Mouse (Mus musculus): ENCODE results near the gene Clmn.
A peak's percentile ranks its signal among the peaks of the same experiment; 100 is the strongest.

Clmn gene

DNA sequence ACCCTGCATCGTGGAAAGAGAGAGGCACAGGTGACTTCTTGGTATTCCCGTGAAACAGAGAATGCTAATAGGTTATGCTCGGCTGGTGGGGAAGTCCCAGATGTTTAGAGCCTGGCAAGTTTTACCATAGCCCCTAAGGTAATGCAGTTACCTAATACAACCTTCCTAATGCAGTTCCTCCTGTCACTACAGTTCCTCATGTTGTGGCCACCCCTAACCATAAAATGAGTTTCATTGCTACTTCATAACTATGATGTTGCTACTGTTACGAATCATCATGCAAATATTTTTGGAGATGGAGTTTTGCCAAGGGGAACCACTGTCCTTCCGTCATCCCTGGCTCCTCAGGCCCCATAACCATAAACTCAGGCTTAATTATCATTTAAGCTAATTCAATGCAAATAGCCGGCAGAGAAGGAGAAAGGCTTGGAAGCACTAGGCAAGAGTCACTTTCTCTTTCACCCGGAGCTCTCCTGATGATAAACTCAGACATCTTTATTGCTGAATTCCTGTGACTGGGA lies 53.9 kb downstream of the Clmn start:
- DNase-seq, result no peak

DNA sequence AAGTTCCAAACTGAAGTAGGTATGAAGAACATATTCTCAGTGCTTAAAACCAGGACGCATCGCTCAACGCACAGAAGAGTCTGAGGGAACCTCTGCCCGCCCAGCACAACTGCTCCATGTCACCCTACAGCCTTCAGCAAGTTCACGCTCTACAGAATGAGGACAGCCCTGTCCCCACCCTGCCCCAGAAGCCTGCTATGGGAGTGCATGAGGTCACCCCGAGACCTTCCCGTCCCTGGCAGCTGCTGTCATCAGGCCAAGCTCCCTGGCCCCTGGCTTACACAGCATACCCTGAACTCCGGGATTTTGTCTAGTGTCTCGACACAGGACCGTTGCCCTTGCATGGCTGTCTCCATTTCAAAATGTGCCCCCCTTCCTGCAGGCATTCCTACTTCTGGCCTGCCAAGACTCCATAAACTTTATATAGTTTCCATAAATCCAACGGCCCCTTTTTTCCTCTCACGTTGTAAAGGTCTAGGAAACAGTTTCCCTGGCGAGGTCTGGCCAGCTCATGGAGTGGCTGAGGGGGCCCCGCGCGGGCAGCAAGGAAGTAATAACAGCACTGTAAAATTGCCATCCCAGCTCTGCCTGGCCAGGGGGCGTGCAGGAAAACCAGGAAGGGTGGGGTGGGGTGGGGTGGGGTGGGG lies 56.3 kb downstream of the Clmn start:
- no peak for DNase-seq

DNA sequence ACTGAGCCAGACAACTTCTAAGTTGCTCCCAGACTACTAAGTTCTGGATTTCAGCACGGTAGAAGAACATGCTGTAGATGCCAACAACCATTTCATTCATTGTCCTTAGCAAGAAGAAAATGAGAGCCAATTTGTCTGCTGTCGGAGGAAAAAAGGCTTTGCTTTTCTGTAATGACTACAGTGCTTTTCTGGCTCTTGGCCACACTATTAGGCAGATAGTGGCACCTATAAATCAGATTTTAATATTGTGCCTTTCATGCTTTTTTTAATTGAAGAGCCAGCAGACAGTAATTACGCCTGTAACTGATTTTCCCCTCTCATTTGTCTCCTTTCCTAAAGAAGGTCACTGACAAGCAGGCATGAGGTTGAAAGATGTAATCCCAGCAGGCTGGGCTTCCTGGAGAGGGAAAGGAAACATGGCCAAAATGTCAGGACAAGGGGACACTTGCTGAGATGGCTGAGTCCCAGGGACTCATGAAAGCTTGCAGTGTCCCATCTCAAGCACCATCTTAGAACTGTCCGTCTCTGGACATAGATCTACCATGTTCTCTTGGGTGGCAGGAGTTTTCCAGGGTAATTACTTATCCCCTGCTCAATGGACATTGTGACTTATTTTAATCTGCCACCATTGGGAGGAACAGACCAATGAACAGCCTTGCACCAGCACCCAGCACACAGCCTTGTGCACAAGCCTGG lies 58.0 kb downstream of the Clmn start:
- no peak for DNase-seq

DNA sequence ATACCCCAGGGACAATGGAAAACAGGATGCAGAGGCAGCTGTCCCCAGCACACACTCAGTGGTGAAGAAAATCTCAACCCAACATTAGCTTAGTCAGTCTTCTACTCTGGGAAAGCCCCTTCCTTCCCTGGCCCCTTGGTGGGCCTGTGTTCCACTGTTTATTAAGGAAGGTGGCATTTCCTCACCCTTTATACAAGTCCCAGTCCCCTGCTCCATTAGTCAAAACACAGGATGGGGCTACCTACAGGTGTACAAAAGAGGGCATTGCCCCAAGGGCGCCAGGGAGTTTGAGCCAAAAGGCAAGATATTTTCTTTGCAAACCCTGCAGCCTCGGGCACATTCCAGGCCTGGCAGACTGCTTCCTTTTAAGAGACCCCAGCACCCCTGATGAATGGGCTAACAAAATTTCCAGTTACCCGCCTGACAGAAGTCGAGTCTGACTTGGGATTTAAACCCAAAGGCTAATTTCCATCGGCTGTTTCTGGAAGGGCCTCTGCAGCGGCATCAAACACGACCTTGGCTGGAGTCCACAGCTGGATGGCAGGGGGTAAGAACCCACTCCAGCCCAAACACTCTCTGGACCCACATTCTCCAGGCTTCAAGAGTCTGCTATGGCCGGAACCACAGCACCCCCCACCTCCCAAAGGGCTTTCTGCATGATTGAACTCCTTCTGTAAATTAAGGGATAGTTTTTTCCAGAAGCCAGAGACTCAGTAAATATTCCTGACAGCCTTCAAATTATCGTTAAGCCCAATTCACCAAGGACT lies 63.2 kb downstream of the Clmn start:
- peak; percentile 33 for DNase-seq

DNA sequence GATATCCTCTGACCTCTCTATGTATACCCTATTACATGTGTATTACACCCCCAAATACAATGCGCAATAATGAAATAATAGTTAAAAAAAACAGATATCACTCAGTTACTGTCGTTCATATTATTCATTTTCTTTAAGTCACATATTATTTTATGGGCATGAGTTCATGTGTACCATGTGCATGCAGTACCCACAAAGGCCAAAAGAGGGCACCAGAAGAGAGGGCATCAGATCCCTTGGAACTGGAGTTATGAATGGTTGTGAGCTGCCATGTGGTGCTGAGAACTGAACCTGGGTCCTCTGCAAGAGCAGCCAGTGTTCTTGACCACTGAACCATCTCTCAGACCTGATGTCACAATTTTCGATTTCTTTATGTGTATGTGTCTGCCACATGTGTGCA lies 65.5 kb downstream of the Clmn start:
- no peak for DNase-seq

DNA sequence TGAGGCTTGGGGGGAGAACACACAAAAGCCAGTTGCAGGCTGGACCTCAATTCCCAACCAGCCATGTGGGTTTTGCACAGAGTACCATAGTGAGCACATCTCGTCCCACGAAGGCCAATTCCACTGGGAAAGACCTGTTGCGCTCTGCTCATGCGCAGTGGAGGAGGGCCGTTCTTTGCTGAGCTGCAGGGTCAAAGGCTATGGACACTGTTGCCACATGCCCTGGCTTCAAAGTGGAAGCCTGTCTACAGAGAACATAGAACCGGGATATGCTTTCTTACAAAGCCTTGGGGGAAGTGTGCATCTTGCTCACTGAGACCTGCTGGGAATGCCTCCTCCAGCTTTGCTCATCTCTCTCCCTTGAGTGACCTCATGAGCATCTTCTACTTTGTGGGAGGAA lies 67.0 kb downstream of the Clmn start:
- no peak for DNase-seq

DNA sequence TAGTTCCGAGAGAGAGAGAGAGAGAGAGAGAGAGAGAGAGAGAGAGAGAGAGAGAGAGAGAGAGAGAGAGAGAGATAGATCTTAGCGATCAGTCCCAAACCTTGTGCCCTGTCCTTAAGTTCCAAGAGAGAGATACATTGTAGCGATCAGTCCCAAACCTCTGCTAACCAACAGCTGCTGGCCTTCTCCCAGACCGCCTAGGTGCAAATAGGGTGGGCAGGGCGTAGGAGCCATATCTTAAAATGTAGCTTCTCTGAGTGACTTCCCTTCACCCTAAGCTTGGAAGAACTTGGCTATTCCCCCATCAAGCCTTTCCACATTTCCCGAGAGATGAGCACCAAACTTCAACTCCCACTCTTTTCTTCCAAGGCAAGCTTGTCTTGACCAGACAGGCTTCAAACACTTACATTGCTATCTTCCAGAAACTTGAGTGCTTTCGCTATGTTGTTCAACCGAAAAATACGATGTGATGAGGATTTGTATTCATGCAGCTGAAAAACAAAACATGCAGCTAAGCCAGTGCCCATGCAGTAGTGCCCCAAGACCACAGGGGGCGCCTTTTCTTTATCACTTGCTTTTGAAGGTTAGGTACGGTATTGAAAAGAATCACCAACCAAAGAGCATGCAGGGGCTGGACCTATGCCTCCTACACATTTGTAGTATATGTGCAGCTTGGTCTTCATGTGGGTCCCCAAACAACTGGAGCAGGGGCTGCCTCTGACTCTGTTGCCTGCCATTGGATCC lies 68.1 kb downstream of the Clmn start:
- DNase-seq, result no peak

DNA sequence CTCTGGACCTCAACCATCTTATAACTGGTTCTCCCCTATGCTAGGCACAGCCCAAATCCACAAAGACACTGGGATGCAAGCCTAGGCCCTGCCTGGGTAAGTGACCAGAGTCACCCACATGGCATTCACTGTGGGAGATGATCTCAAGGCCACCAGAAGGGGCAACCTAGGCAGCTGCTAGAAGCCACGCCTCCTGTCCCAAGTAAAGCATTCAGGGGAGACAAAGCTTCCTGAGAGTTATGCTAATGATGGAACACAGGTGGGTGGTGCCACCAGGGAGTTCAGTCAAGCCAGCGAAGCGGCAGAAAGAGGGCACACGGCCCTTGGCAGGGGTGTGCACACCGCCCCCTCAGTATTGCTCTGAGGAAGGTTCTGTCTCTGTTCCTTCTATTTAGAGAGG lies 69.9 kb downstream of the Clmn start:
- no peak for DNase-seq

DNA sequence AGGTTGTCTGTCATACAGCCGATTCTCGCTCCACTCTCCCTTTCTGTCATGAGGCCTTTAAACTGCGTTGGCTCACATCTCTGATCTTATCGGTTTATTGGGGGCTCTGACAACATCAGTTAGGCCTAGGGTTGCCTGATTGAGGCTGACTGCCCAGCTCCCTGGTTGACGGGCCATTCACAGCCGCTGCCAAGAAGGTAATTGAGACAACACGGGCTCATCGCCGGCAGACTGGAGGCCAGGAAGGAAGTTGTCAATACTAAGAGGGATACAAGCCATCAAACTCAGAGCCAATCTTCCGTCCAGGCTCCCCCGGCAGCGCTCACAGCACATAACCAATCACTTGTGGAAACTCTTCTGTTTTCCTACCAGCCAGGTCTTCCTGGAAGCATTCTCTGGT lies 71.4 kb downstream of the Clmn start:
- DNase-seq, result no peak

DNA sequence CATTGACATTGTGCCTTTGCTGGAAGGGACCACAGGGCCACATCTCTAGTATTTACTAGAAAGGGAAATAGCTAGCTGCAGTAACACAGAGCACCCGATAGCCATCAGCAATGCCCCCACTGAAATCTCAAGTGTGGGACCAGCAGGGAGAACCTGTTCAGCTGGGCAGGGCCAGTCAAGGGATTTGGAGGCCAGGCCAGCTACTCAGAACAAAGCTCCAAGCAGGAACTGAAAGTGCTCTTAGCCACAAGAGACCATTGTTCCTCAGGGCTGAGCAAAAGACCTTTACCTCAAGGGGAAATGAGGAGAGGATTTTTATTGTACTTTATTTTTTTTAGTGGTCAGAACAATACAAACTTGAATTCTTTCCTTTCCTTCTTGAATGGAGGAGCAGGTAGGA lies 87.3 kb downstream of the Clmn start:
- DNase-seq, result no peak

DNA sequence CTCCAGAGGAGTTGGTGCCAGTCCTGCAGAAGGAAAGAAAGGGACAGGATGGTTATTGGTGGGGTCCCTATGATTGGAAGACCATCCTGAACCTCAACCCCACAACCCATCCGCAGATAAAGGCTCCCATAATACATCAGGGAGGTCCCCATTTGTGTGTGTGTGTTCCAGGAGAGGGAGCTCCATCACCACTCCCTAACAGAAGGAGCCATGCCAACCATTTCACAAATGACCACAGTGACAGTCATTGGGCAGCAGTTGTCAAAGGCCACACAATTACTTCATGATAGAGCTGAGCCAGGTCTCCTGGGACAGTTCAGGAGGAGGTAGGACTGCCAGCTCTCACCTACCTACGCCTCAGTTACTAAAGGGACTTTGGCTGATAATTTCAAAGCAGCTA lies 92.9 kb downstream of the Clmn start:
- no peak for DNase-seq

DNA sequence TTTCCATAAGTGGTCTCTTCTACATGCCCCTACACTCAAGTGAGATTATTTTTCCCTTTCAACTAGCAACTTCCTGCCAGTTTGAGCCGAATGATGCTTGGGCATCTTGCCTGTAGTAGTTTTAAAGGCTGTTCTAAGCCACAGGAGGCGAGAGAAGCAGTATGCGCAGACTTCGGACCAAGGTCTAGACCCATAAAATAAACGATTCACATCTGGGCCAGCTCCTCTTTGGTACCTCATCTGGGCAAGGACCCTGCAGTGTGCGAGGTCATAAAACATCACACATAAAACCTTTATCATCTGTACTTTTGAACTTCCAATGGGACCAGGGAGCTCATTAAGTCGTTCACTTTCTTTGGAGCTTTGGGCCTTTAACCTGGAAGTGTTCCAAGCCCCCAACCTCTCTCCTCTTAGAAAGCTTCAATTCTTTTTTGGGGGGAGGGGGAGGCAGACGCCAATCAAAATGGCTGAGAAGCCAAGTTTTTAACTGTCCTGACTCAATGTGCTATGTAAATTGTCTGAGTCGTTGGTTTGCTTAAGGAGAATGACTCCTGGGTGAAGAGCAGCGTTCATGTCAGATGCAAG lies 95.6 kb downstream of the Clmn start:
- DNase-seq, result no peak

DNA sequence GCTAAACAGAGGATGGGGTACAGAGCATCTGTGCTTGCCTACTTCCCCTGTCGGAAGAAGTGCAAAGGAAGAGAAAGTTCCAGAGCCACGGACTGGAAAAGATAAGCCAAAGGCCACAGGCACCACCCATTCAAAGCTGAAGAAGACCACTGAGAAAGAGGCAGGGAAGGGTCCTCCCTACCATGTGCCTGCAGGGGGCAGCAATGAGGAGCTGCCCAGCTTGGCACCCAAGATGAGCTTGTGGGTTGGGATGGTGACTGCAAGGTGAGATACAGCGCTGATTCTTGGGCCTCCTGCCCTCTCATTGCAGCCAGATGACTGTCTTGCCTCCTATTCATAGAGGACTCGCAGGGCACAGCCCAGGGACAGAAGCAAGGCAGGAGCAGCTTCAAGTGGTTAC lies 97.7 kb downstream of the Clmn start:
- no peak for DNase-seq

DNA sequence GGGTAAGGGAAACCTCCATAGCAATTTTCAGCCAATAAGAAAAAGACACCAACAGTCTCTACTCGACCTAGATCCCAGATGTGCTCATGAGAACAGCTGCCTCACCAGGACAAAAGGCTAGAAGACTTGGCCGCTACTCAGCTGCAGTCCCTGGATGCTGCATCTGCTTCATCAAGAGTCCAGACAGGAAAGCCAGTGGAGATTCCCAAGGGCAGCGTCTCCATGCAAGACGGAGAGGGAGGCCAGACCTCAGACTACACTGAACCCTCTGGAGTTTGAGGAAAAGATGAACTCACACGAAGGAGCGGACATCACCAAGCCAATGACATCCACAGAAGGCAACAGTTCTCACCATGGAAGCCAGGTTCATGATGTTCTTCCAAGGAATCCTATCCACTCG lies 99.1 kb downstream of the Clmn start:
- no peak for DNase-seq

DNA sequence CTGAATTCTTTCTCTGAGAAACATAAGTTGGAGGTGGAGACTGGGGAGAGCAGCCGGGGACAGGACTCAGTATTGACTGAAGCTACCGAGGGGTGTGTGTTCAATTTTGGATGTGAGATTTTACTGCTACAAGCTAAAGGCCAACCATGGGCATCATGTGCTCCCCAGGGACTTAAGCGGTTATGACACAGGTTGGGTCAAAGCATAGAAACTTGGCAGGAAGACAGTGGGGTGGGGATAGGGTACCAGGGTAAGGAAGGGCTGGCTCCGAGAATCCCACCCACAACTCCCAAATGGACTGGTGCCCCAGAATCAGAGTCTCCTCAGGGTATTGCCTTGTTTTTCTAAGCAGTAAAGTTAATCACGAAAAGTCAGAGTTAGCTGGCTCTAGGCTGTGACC lies 99.8 kb downstream of the Clmn start:
- no peak for DNase-seq

DNA sequence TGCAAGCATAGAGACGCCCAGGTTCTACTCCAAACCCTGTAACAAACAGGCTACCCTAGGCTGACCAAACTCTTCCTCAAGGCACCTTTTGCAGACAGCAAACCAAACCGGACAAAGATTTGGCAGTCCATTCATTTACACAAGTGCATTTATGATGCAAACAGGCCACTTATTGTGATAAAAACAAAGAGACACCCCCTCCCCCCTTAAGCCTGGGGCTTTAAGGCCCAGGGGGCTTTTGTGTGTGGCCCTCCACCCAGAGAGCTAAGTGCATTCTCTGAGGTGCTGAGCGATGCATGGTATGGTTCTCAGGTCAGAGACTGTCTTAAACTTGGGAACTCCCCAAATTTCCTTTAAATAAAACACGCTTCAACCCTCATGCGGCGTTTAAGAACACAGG lies 101.0 kb downstream of the Clmn start:
- no peak for DNase-seq

DNA sequence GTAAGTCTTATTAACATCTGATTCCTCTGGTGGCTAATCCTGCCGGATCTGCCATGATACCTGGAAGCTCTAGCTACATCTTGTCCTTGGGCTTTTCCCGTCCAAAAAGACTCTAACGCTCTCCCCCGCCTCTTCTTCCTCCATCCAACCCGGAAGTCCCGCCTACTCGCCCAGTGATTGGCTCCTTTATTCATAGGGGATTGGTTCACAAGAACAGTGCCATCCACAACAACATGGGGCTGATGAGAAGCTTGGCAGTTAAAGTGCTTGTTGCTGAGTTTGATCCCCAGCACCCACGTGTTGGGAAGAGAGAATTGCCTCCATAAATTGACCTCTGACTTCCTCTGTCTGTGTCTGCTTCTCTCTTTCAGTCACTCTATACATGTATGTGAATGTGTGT lies 103.5 kb downstream of the Clmn start:
- DNase-seq, result no peak

DNA sequence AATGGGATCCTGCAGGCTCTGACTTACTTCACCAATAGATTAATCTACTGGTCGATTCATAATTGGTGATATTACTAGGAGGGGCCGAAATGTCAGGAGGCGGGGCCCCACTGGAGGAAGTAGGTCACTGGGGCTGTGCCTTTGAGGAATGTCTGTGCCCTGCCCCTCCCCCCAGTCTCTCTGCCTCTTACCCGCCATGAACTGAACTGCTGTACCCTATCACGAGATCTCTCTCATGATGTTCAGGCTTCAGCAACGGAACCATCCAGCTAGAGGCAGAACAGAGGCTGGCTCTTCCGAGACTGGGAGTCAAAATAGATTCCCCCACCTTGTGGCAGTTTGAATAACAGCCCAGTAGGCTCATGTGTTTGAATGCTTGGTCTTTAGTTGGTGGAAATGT lies 106.8 kb downstream of the Clmn start:
- no peak for DNase-seq

DNA sequence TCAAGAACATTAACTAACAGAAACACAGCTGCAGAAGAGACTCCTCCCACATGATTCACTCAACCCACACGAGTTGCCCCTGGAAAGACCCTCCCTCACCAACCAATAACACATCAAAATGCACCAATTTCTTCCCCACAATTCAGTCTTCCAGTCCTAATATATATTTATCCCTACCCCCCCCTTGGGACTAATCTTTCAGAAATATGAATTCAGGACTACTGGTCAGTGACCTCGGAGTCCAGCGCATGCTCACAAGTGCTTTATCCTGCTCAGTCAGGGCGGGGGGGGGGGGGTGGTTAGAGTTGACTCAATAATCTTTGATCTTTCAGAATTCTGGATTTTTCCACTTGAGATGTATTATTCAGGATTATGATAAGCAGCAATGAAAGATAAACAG lies 111.2 kb downstream of the Clmn start:
- no peak for DNase-seq

DNA sequence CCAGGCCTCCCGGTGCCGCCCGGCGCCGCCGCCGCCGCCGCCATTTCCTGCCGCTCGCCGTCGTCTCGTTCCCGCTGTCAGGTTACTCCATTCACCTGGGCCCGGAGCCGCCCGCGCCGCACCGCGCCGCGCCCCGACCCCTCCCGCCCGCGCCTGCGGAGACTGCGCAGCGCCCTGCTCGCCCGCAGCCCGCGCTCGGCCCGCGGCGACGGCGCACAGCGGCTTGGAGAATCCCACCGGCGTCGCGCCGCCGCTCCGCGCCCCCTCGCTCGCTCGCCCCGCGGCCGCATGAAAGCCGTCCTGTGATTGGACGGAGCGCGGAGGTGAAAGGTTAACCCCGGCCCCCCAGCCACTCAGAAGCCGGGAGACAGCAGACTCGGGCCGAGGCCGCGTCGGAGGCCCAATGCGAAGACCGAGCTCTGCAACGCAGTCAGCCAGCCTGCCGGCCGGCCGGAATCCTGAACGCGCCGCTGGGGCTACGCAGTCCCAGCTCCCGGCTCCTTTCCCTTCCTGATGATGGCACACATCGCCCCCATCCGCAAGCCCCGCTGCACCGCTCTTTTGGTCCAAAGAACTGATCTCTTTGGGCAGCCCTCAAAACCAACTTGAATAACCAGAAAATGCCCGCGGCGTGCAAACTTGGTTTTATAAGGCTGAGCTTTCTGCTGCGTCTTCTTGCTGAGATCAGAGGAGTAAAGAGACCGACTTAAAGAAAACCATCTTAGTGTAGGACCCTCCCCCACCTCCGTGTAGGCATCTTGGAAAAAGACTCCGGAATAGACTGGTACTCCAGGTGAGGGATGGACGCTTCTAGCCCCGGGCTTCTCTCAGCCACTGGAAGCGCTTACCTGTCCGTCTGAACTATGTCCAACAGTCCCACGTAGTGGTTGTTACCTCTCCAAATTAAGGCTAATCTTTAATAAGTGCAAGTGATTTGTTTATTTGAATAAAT lies 112.8 kb downstream of the Clmn start, which contains the start of gene Dicer1:
Gene Dicer1, minus strand, starts transcription at position 139 of the 952 bp plus-strand sequence.
- DNase-seq, result peak; percentile 97

DNA sequence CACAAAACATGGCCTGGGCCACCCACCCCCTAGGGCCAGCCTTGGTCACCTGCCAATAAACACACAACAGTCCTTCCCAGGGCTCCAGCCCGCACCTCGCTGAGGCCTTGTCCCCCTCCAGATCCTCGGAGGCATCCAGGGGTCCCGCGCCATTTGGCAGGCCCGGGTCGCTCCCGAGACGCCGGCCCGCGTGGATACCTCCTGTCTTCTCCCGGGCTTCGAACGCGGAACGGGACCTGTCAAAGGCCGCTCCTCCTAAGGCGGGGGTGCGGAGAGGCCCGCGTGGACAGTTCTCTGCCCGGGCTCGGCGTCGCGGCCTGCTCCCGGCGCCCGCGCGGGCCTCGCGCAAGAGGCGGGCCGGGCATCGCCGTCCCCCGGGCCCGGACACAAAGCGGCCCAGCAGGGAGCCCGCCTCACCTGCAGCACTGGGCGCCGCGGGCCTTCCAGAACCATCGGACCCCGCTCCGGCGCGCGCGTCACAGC lies 113.5 kb downstream of the Clmn start:
- peak; percentile 56 for DNase-seq

All from embryo, embryonic 11 days (tissue).